Mouse (Mus musculus): ENCODE measurements around the gene Rnf38.

DNA sequence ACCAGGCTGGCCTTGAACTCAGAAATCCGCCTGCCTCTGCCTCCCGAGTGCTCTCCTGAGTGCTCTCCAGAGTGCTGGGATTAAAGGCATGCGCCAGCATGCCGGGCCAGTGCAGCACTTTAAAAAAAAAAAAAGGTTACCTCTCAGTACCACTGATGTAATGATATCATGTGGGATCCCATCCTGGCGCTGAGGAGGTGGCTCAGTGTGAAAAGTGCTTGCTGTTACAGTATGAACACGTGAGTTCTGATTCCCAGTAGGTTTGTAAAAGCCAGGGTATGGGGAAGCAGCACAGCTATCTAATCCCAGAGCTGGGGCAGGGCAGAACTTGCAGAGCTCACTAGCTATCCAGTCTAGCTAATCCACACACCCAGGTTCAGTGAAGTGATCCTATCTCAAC is 33.8 kb upstream of the Rnf38 start:
- TF ChIP-seq EP300 (IDR thresholded peaks at IDR 0.05; ENCODE audit: low read depth) (no peak), CTCF (IDR thresholded peaks at IDR 0.05; ENCODE audit: low read depth) (no peak)

Data from liver, postnatal 0 days (tissue).